Mouse (Mus musculus) embryo, embryonic 10 days (tissue): ENCODE data around the gene Srcin1.

Experiments used
- DNase-seq: peaks from one replicate; pipeline ENCODE4 v3.0.0-alpha.2; 2015; ENCODE audit warnings: low spot score

Gene Srcin1

DNA sequence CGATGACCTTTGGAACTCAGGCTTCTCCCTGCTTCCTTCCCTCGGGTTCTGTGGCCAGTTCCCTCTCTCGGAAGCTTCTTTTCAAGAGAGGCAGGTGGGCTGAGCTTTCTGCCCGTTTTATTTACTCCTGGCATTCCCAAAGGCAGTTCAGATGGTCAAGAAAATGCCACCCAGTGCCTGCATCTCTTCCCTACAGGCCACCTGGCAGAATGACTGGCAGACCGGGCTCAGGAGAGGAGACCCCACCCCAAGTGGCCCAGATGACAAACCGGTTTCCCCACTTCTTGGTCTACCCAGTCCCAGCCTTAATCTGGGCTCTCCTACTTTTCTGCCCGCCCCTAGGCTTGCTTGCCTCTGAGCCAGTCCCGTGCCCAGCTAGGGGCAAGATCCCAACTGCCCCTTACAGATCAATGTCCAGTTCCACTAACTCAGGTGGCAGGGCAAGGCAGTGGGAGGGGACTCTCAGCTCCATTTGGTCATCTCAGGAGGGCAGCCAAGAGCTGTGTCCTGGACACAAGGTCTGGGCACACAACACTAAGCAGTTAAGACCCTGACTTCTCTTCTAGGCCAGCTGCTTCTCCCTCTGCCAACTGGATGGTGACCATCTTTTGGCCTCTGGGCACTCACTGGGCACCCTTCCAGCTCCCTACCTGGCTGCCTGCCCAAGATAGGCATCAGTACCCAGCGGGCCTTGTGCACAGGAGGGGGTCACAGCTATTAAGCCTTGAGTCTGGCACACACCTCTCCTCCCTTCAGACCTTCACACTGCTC, at the start of gene Srcin1:
Srcin1 (minus strand) TSS at position 51 of the 771 bp plus-strand sequence.
- DNase-seq, result no peak

GRCm38 (mm10) chr11:97625551-97625950, 49.6 kb upstream of the Srcin1 start:
- no peak for DNase-seq

DNA sequence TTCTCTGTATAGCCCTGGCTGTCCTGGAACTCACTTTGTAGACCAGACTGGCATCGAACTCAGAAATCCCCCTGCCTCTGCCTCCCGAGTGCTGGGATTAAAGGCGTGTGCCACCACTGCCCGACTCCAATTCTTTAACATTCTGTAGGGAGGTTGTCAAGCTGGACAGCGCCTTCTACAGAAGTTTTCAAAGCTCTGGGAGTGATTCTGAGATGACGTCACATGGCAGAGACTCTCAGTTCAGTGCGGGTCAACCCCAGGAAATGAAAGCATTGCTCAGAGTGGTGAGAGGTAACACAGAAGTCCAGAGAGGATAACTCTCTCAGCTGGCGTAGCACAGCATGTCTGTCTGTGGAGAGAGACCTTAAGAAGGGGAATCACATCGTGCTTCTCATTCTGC, 47.2 kb upstream of the Srcin1 start:
- no peak for DNase-seq

DNA sequence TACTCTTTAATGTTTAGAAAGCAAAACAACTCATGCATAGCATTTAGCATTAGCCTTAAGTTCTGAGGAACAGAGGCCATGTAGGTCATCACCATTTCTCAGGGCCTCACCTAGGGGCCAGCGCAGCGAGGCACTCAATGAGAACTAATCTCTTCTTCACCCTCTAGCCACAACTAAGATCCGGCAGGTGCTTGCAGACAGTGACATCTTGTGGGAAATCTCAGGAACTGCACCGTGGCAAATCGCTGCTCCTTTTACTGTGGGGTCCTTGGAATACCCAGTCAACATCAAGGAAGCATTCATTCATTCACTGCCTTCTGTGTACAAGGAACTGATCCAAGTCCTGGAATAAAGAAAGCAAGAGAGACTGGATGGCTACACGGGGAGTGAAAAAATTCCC, 46.5 kb upstream of the Srcin1 start:
- peak; percentile 87 for DNase-seq

DNA sequence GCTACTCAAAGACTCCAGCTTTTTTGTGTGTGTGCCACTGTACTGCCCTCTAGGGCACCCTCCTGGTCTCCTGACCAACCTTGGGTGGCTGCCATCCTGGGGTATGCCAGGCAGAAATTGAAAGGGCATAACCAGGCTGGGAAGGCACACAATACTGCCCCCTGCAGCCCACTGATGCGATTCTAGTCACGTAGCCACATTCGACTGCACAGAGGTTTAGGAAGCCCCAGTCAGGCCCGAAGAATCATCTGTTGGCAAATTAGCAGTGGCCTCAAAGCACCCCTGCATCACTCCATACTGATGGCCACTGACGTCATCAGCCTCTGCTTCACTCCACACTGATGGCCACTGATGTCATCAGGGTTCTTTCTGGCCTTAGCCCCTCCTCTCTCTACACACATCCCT, 43.4 kb upstream of the Srcin1 start:
- peak; percentile 48 for DNase-seq

DNA sequence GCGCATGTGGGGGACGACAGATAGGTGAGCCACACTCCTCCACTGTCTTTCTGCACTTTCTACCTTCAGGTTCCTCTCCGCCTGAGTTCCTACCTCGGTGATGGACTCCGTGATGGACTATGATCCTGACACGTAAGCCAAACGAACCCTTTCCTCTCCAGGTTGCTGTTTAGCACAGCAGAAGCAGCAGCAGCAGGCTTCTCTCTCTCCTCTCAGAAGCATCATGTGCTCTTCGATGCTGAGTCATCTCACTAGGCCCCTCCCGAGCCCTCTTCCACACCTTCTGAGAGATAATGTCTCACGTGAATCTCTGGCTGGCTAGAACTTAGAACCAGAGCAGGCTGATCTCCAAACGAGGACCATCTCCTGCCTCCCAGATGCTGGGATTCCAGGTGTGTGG, 42.4 kb upstream of the Srcin1 start:
- no peak for DNase-seq

DNA sequence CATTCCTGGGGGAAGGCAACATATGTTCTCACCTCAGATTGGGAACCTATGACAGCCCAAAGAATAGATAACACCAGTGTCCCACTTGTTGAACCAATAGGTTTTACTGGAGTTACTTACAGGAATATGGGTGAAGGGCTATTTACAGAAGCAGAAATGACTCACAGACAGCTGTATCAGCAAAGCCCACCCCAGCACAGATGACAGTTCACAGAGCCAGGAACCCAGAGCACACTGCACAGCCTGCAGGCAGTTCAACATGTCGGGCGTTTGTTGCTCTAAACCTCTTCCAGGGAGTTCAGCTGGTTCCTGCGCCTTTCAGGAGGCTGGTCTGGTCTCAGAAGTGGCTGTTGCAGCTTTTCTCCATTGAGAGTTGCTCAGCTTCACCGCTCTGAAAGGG, 39.3 kb upstream of the Srcin1 start:
- no peak for DNase-seq

GRCm38 (mm10) chr11:97611076-97611475, 35.1 kb upstream of the Srcin1 start:
- no peak for DNase-seq

DNA sequence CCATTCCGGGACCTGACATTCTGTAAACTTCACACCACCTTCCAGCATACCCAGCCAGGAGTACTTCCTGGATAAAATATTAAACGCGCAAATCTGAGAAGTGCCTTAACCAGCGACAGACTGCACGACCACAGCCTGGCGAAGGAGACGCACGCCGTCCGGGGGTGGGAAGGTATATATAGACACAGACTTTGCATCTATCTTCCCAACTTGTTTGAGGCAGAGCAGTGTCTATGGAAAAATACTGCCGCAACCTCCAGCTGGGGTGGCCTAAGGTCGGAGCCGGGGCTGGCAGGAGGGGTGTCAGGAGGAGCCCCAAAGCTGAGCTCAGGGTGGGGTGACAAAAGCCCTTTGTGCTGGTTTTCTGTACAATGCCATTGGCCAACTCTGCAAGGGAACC, 33.8 kb upstream of the Srcin1 start:
- no peak for DNase-seq

DNA sequence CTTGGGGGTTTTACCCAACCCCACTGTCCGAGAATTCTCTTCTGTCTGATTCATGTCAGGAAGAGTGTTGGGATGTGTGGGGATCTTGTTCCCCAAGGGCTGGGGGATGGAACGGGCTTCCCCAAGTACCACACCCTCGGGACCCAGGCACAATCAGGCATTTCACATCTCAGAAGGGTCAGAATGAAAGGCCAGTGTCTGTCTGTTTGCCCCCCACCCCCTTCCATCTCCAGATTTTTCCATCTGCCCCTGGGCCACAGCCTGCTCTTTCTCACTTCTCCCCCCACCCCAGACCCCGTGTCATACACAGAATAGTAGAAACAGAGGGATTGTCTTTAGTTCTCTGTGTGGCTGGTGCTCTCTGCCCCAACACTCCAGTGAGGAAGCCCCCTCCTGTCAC, 32.9 kb upstream of the Srcin1 start:
- no peak for DNase-seq

- no peak for DNase-seq
Measured at GRCm38 (mm10) chr11:97607056-97607725, 31.2 kb upstream of the Srcin1 start.

GRCm38 (mm10) chr11:97603891-97604290, 27.9 kb upstream of the Srcin1 start:
- DNase-seq, result no peak

DNA sequence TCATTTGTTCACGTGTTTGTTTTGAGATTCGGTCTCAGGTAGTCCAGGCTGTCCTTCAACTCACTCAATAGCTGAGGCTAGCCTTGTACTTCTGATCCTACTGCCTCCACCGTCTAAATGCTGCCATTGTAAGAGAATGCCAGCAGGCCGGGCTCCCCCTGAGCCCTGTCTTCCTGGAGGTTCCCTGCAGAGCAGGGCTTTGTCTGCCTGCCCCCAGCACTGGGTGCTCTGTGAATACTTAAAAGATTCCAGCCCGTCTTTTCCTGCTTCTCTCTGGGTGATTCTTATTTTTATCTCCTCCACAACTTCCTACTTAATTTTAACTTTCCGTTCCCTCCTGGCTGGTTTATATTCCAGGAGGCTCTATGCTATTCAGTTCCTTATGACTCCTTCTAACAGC, 26.2 kb upstream of the Srcin1 start:
- no peak for DNase-seq

DNA sequence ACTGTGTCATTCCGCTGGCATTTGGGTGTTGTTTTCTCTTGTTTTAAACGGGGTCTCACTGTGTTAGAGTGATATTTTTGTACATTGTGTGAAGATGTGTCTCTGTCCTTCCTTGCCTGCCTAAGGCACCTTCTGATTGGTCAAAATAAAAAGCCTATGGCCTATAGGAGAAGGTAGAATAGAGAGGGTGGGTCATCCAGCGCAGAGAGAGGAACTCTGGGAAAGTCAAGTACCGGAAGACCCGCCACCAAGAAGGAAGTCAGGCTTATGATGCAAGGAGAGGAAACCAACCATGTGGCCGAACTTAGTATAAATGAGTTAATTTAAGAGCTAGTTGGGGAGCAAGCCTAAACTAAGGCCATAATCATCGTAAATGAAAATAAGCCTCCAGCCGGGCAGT, 23.1 kb upstream of the Srcin1 start:
- DNase-seq, result no peak

DNA sequence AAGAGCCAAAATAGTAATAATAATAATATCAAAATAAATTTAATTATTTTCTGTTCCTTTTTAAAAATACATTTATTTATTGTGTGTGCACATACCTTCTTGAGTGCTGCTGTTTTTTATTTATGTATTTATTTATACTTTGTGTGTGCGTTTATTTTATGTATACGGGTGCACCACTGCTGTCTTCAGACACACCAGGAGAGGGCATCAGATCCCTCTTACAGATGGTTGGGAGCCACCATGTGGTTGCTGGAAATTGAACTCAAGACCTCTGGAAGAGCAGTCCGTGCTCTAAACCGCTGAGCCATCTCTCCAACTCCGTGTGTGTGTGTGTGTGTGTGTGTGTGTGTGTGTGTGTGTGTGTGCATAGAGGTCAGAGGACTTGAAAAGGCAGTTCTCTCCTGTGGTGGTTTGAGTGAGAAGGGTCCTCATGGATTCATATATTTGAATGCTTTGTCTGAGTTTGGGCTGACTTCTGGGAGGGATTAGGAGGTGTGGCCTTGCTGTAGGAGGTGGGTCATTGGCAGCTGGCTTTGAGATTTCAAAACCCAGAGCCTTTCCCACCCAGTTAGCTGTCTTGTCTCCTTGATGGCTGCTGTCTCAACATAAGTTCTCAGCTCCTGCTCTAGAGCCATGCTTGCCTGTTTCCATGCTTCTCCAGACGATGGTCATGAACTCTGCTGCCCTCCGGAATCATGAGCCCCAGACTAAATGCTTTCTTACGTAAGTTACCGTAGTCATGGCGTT, 22.1 kb upstream of the Srcin1 start:
- DNase-seq, result no peak

GRCm38 (mm10) chr11:97594136-97594535, 18.1 kb upstream of the Srcin1 start:
- DNase-seq, result no peak

GRCm38 (mm10) chr11:97591910-97592309, 15.9 kb upstream of the Srcin1 start:
- DNase-seq, result no peak

DNA sequence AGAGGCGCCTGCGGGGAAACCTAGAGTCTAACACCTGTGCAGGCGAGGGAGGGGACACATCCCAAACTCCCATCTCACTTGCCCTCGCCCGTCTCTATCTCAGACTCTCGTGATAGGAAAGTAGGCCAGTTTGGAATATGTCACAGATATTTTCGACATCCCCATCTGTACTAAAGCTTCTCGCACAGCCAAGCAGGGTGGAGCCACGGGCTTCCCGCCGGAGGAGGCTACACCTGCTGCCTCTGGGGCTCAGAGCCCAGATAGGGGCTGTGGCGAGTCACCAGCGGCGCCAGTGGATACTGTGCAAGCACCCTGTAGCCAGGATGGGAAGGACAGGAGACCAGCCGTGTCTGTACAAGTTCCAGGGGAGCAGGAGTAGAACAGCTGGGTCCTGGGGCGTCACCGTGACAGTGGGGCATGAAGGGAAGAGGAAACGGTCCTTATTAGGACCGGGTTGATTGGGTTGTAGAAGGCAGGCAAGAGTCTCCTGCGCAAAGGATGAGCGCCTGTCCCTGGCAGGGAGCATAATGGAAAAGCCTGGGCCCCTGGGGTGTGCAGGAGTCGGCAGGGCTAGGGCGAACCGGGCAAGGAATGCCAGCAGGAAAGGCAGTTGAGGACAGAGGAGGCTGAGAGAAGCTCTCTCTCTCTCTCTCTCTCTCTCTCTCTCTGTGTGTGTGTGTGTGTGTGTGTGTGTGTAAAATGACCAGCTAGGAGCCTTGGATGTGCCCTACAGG, 14.4 kb upstream of the Srcin1 start:
- DNase-seq, result no peak

GRCm38 (mm10) chr11:97589216-97589615, 13.2 kb upstream of the Srcin1 start:
- peak; percentile 60 for DNase-seq

DNA sequence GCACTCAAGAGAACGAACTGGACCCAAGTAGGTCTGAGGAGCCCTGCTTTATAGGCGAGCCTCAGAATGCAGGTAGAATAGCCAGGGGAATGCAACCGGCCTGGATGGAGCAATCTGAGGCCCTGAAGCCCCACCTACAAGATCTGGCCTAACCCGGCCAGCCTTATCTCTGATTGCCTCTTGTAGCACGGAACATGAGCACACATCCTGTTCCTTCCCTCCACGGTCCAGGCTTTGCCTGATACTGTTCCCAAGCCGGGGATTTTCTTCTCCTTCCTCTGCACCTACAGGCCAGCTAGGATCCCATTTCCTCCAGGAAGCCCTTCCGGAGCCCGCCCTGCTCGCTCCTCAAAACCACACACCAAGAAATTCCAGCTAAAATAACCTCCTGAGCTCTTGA, 9.9 kb upstream of the Srcin1 start:
- no peak for DNase-seq

- no peak for DNase-seq
Measured at GRCm38 (mm10) chr11:97584476-97584875, 8.5 kb upstream of the Srcin1 start.

DNA sequence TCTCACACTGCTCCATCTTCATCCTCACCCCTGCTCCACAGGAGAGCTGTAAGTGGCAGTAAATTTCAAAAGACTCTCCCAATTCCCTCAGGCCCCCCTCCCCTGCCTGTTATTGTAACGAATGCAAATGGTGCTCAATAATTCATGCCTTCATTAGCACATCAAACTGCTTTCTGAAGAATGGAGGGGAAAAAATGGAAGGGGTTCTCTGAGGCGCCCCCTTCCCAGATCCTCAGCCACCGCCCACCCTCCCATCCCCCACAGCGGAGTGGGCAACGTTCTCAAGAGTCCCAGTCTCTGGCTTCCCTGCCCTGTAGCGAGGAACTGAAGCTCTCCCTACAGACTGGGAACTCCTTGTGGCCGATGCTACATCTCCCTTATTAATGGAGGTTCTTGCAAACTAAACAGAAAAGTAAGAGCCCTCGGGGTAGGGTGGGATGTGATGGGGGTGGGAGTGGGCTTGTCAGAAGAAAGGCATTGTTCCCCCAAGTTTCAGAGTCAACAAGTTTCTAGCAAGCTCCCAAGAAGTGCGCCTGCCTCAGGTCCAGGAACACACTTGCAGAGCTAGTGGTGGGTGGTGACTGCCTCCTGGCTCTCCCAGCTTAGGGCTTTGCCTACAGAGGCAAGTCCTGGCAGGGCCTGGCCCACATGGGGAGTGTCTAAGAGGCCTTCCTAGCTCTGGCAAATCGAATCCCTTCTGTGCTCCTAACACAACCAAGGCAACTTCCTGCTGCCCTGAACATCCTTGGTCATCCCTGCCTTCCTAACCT, 3.3 kb upstream of the Srcin1 start:
- no peak for DNase-seq
